Mouse (Mus musculus) G1E (cell line): ENCODE measurements around the gene Vsx1.

Experiments used
- CTCF ChIP-seq: IDR thresholded peaks from 2 replicates; pipeline ENCODE4 v1.5.1; 2012; ENCODE audit warnings: low read depth, low read length, inconsistent platforms, mixed read lengths
- GATA1 ChIP-seq: IDR thresholded peaks from 2 replicates; pipeline ENCODE4 v1.6.1; 2012; ENCODE audit warnings: borderline replicate concordance, low read length, inconsistent platforms, mixed read lengths

GRCm38 (mm10) chr2:150685389-150685788 is 3.8 kb downstream of the Vsx1 start:
- TF ChIP-seq CTCF (no peak), GATA1 (no peak)
